9 mouse cellular contexts compared by ENCODE assay signal in the genomic region with DNA sequence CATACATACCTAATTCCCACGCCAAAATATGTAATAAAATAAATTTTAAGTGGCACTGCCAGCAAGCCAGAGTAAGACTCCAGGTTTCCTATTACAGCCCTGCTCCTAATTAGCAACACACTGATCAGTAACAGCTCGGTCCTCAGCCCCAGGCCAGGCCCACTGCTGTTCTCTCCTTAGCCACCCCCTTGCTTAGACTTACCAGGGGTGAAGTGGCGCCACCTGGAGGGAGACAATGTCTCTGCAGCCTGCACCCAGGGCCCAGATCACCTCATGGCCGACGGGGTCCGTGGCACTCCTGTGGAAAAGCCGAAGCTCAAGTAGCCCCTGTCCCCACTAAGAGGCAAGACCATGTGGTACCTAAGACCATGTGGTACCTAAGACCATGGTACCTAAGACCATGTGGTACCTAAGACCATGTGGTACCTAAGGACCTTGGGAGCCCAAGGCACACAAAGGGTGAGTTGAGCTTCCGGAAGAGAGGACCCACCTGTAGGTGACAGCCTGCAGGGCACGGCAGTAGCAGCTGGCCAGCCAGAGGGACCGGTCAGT. TPM values are rescaled to one million over a fixed set of nuclear protein-coding genes. Genes with fewer than 3 reads are reported as not detected.
DNase-seq lines count a peak whose midpoint lies in the region; ATAC-seq and TF ChIP-seq lines count a peak whose summit lies in the region.
"Had no signal": no experiment of that assay in that cellular context is flagged by ENCODE, and none has a peak within 500 bp of the region (broad histone marks: within the 10 kb centered on the region; RNA-seq: fewer than 3 reads in every experiment).

No protein-coding gene starts in this region.

- H3K27me3 ChIP-seq in cerebellum, adult 2 months (ENCODE audit: control insufficient read depth, insufficient read depth, low read length): no peaks in the 10 kb centered on the region
- peaks cover 12% of the 10 kb centered on the region for H3K27me3 ChIP-seq in limb, embryonic 11.5 days (ENCODE audit: control insufficient read depth, insufficient read depth, low read length)

- TF ChIP-seq POLR2A in cerebellum, adult 2 months (IDR thresholded peaks at IDR 0.05; ENCODE audit: borderline replicate concordance, insufficient read depth, low read length): no peak
- TF ChIP-seq POLR2A in bone marrow, adult 2 months (IDR thresholded peaks at IDR 0.05; ENCODE audit: borderline replicate concordance, control insufficient read depth, low read depth, low read length): no peak

- H3K4me3 ChIP-seq in cerebellum, adult 2 months (replicated peaks; ENCODE audit: insufficient read depth, low read depth, low read length): no peak overlapping the region
- no peak overlapping the region for H3K4me3 ChIP-seq in bone marrow, adult 2 months (replicated peaks; ENCODE audit: control insufficient read depth, low read depth, low read length)
- no peak overlapping the region for H3K4me3 ChIP-seq in limb, embryonic 11.5 days (ENCODE audit: low read depth, low read length)

- H3K9ac ChIP-seq in limb, embryonic 11.5 days (ENCODE audit: low read length): no peak overlapping the region

- DNase-seq in cerebellum, adult 2 months: no peak
- DNase-seq in cerebellum, adult 9-10 months: no peak
- DNase-seq in 3T3-L1 (ENCODE audit: low read depth, low spot score): peak; percentile 29
- peak; percentile 76 for DNase-seq in limb, embryonic 11.5 days (ENCODE audit: low spot score)
- DNase-seq in natural killer cell, adult 2 months (ENCODE audit: low spot score in 2 of 2): peak; percentile 4 to 38
- no peak for DNase-seq in ovary, postnatal 14 days (ENCODE audit: low spot score)
- no peak for DNase-seq in ovary, postnatal 10 days (ENCODE audit: low spot score)

- H3K4me2 ChIP-seq in limb, embryonic 11.5 days (ENCODE audit: low read depth, severe bottlenecking): no peak overlapping the region

- H3K4me1 ChIP-seq in cerebellum, adult 2 months (ENCODE audit: control insufficient read depth, insufficient read depth, low read length): peaks cover 8% of the 10 kb centered on the region
- no peaks in the 10 kb centered on the region; the same call in 1 of the 2 replicates for H3K4me1 ChIP-seq in bone marrow, adult 2 months (ENCODE audit: control insufficient read depth, insufficient read depth, low read length)
- H3K4me1 ChIP-seq in limb, embryonic 11.5 days (ENCODE audit: control insufficient read depth, insufficient read depth, low read length): peaks cover 6% of the 10 kb centered on the region

- peak; percentile 48; the same call in 1 of the 2 replicates for ATAC-seq in limb, embryonic 11.5 days (ENCODE audit: insufficient number of reproducible peaks, low FRiP score, low TSS enrichment, low read depth)
- ATAC-seq: Patski had no signal

- WGBS in cerebellum, adult 2 months: 50% methylated on average over 10 of the region's 10 CpGs
- 39% methylated on average over 10 of the region's 10 CpGs for WGBS in bone marrow, adult 2 months
- WGBS in limb, embryonic 11.5 days: 23% methylated on average over 10 of the region's 10 CpGs

- no peaks in the 10 kb centered on the region for H3K9me3 ChIP-seq in limb, embryonic 11.5 days (ENCODE audit: control insufficient read depth, low read length)

- H3K36me3 ChIP-seq in limb, embryonic 11.5 days (ENCODE audit: control insufficient read depth, insufficient read depth, low read length): no peaks in the 10 kb centered on the region

- peak; percentile 71 for TF ChIP-seq CTCF in cerebellum, adult 2 months (IDR thresholded peaks at IDR 0.05; ENCODE audit: borderline replicate concordance, insufficient read depth, low read depth, low read length)
- TF ChIP-seq CTCF in bone marrow, adult 2 months (IDR thresholded peaks at IDR 0.05; ENCODE audit: control insufficient read depth, insufficient read depth, low read length): peak; percentile 63

- no peak overlapping the region for H3K27ac ChIP-seq in cerebellum, adult 2 months (ENCODE audit: insufficient read depth, low read length)
- H3K27ac ChIP-seq in bone marrow, adult 2 months (ENCODE audit: control insufficient read depth, insufficient read depth, low read depth, low read length, poor library complexity): no peak overlapping the region
- no peak overlapping the region for H3K27ac ChIP-seq in limb, embryonic 11.5 days (replicated peaks; ENCODE audit: low read depth, low read length)

RNA-seq across cellular contexts. Expression of a gene that starts 25.4 kb away (rescaled TPM):
- 32.9 and 33.8 TPM in 2 replicates for polyA plus RNA-seq in cerebellum, adult 2 months (2012; rRNA removed)
- polyA plus RNA-seq in bone marrow, adult 2 months (2011; ENCODE audit: insufficient read depth, insufficient read length, low replicate concordance, missing spikeins): not detected in 2 replicates
- polyA plus RNA-seq in limb, embryonic 11.5 days (2014; fragmentation: Nextera tagmentation; extraction: Ambion mirVana): 1.5 and 1.7 TPM in 2 replicates

RNA-seq across cellular contexts. Expression of a gene that starts 25.7 kb away (rescaled TPM):
- polyA plus RNA-seq in cerebellum, adult 2 months (2012; rRNA removed): 21.2 and 21.5 TPM in 2 replicates
- polyA plus RNA-seq in bone marrow, adult 2 months (2011; ENCODE audit: insufficient read depth, insufficient read length, low replicate concordance, missing spikeins): 3.5 and 16.0 TPM in 2 replicates
- polyA plus RNA-seq in limb, embryonic 11.5 days (2014; fragmentation: Nextera tagmentation; extraction: Ambion mirVana): 19.6 and 20.9 TPM in 2 replicates

RNA-seq across cellular contexts. Expression of a gene that starts 26.1 kb away (rescaled TPM):
- 207 TPM in 2 replicates for polyA plus RNA-seq in cerebellum, adult 2 months (2012; rRNA removed)
- 87.1 and 97.5 TPM in 2 replicates for polyA plus RNA-seq in bone marrow, adult 2 months (2011; ENCODE audit: insufficient read depth, insufficient read length, low replicate concordance, missing spikeins)
- polyA plus RNA-seq in limb, embryonic 11.5 days (2014; fragmentation: Nextera tagmentation; extraction: Ambion mirVana): 706 and 718 TPM in 2 replicates

RNA-seq across cellular contexts. Expression of a gene that starts 35.9 kb away (rescaled TPM):
- polyA plus RNA-seq in cerebellum, adult 2 months (2012; rRNA removed): 8.3 and 9.8 TPM in 2 replicates
- polyA plus RNA-seq in bone marrow, adult 2 months (2011; ENCODE audit: insufficient read depth, insufficient read length, low replicate concordance, missing spikeins): not detected in 2 replicates
- not detected in 2 replicates for polyA plus RNA-seq in limb, embryonic 11.5 days (2014; fragmentation: Nextera tagmentation; extraction: Ambion mirVana)
- polyA plus RNA-seq: Patski had no signal

RNA-seq across cellular contexts. Expression of a gene that starts 45.7 kb away (rescaled TPM):
- polyA plus RNA-seq in cerebellum, adult 2 months (2012; rRNA removed): 35.3 and 38.8 TPM in 2 replicates
- 7.3 and 8.1 TPM in 2 replicates for polyA plus RNA-seq in bone marrow, adult 2 months (2011; ENCODE audit: insufficient read depth, insufficient read length, low replicate concordance, missing spikeins)
- 60.4 and 61.8 TPM in 2 replicates for polyA plus RNA-seq in limb, embryonic 11.5 days (2014; fragmentation: Nextera tagmentation; extraction: Ambion mirVana)

Comparison
In these comparisons a context has a peak if more than half of its experiments do, and no peak if none do; other contexts are left out.
1. DNase-seq: peak in 3T3-L1 (single experiment), limb, embryonic 11.5 days (single experiment) and natural killer cell, adult 2 months (2 of 2); none in cerebellum, adult 2 months (0 of 2), cerebellum, adult 9-10 months (single experiment), ovary, postnatal 14 days (single experiment) and ovary, postnatal 10 days (single experiment).
2. RNA of a gene that starts 25.4 kb away (polyA plus RNA-seq): 32.9 to 33.8 TPM in cerebellum, adult 2 months; 1.5 to 1.7 TPM in limb, embryonic 11.5 days and not detected in bone marrow, adult 2 months; every median in the first group is over 10 times any median in the second.